Mouse (Mus musculus) frontal cortex, postnatal 25 days (tissue): Measurements from ENCODE around the gene Fars2.
A peak's percentile ranks its signal among the peaks of the same experiment; 100 is the strongest.

Experiments
- DNase-seq, 2 experiments: peaks; one replicate each; pipeline ENCODE4 v3.0.0; 2022; ENCODE audit warnings: low spot score in 2 of 2

Gene Fars2

DNA sequence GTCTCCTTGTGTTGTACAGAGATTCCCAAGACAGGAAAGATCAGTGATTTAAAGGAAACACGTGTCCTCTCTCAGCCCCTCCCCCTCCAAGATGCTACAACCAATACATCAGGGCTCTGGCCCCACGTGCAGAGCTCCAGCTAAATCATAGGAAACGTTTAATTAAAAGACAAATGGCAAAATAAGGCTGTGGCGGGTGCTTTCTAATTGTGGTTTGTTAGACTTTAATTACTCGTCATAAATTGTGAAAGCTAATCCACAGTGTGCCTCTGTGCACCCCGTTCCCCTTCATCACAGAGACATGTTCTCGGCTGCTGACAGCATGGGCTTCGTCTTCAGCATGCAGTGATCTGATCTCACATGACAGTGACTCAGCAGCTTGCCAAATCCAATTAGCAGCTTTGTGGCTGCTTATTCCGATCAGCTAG lies 400.9 kb downstream of the Fars2 start:
- no peak for DNase-seq

DNA sequence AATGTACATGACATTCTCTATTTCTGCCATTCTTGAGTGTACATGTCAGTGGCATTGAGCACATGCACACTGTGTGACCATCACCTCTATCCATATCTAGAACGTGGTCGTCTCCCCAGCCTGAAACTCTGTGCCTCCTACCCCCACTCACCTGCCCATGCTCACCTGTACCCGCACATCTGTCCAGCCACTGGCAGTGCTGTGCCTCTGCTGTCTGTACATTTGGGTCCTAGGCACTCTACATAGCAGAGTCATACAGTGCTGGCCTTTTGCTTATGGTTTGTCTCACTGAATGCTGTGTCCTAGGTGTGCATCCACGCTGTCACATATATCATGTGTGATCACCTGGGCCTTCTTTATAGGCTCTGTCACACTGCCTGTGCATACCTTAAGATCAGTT lies 410.5 kb downstream of the Fars2 start:
- no peak for DNase-seq

DNA sequence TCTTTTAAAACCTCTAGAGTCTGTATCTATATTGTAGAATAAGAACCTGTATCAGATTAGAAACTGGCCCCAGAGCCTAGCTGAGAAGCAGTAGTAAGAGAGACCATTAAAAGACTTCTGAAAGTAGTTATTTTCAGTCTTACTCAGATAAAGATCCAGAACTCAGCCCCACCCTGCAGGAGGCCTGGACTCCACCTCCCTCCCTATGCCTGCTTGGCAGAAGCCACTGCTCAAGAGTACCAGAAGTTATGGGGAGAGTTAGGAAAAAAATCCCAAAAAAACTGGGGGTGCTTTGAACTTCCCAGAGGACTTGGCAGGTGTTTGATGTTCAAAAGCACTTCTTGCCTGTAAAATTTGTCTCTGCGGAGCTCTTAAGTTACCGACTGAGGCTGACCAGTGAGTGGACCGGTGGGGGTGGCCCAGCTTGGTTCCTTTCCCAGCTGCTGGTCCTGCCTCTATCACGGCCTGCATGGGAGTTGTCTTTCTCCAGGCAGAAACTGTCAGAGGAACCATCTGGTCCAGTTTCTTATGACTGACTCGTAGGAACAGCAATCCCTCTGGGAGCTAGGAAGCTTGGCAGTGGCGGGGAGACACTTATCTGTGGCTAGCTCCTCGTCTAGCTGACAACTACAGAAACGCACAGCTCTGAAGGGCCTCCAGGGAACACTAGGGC lies 411.1 kb downstream of the Fars2 start:
- DNase-seq, result no peak

DNA sequence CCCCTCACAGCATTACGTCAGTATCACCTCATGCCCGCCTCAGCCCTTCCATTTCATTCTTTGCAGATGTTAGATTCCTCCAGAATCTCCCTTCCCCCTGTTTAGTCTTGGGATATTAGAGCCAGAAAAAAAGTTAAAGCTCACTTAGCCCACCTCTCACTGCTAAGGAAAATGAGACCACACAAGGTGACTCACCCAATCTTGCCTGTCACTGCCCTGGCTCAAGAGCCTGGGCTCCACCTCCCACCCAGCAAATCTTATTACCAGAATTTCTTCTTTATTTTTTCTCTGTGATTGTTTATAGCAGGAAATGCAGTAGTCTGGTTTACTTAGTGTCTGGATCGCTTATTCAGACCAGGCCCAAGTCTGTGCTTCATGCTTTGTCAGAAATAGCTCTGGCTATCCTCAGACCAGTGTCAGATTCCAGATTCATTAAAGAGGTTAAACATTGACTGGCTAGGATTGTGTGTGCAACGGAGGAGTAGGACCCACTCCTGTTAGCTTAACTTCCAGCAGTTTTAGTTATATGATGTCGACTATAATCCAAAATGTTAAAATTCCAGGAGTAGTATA lies 412.3 kb downstream of the Fars2 start:
- no peak for DNase-seq

DNA sequence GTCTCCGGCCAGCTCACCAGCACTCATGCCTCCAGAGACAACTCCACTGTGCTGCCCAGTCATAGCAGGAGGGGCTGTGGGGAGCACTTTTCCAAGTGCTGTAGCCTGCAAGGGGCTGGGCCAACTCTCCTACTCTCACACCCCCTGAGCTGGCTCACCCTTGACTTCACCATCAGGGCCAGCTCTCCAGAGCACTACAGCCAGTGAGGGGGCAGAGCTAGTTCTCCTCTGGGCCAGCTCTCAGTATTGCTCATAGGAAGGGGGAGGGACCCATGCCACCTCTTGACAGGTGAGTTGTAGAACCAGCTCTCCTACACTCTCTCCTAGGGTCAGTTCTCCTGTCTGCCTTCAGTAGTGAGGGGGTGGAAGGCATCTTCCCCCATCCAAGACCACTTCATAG lies 413.6 kb downstream of the Fars2 start:
- DNase-seq, result no peak

DNA sequence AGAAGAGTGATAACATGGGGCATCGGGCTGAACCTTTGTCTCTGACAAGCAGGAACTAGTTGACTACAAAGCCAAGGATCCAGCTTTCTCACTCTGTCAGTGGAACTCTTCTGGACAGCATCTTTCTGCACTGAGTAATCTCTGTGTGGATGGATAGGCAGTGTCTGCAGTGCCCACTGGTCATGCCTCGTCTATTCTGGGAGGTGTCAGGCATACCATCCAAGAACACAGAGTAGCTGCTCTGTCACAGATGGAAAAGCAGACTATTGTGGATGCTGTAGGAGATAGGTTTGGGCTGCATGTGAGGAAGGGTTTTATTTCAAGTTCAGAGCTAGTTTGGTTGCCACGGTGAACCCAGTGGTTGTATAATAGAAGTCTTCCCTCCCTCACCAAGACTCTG lies 414.7 kb downstream of the Fars2 start:
- DNase-seq, result no peak

DNA sequence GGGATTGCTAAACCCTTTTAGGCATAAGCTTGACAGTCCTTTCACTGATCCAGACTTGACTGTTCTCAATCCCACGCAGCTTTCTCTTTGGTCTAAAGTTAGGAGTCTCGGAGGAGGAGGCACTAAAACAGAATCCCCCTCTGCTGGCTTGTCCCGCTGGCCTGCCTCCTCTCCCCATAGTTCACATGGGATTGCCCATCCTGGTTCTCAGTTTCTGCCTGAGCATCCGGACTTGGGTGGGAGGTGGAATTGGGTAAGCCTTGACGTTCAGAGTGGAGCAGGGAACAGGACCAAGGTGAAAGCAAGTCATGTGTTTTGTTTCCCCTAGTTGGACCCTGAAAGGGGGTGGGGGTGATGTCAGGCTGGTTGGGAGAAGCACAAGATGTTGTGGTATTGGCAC lies 415.9 kb downstream of the Fars2 start:
- no peak for DNase-seq

DNA sequence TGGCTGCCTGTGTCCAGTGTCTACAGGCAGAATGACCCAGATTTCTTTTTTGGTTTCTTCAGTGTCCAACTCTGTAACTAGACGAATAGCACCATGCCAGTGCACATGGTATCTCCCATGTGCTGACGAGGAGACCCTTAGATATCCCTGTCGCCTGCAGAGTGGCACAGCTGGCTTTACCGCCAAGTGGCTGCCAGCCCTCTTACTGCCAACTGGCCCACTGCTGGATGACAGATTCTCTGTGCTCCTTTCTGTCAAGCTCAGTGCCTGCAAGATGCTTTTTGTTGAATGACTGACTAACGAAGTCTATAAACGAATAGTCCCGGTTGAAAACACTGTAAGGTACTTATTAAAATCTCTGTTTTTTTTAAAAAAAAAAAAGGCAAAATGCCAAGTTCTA lies 416.3 kb downstream of the Fars2 start:
- no peak for DNase-seq

DNA sequence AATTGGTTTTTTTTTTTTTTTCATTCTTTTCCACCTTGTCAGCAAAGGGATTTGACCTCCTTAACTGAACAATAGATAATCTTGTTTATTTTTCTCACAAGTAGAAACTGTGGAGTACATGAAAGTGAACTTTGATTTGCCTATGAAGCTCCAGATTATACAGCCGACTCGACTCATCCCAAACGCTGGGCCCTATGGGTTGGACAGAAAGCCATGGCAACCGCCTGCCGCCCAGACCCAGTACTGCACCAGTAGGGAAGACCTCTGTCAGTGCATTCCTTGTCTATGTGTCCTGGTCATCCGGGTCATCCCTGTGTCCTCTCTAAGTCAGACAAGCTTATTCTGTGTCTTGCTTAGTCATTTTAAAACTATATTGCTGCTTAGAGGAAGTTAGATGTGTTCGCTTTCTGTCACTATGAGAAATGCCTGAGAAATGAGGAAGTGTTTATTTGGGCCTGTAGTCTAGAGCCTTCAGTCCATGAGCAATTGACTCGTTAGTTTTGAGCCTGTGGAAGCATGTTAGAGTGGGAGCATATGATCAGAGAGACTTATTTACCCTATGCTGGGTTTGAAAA lies 416.8 kb downstream of the Fars2 start:
- no peak for DNase-seq

DNA sequence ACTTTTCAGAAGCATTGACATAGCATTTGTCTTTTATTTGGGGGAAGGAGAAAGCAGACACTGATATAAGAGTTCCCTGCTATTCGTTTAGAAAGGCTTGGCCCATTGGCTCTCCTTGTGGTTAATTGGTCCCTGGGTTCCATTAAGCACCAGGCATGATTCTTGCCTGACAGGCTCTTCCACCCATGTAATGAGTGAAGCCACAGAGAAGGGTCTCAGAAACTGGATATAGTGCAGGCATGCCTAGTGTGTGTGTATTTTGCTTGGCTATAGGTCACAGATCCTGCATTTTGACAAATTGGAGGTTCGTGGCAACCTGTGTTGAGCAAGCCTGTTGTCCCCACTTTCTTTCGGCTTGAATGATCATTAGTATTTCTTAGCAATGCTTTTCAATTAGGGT lies 420.4 kb downstream of the Fars2 start:
- DNase-seq, result no peak

DNA sequence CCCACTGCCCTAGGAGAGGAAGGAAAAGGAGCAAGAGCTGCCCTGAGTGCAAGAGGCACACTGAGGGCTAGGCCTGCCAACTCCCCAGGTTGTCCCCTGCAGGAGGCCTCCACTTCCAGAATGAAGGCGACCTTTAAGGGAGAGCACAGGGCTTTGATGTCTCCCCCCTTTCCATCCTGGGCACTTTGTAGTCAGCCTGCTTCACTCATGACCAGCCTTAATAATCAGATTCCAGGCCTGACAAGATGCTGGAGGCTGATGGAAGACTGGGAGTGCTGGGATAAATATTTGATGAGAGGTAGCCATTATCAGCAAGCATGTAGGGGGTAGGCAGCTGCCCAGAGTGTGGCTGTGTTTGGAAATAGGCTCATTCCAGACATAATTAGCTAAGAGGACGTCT lies 421.2 kb downstream of the Fars2 start:
- no peak for DNase-seq

DNA sequence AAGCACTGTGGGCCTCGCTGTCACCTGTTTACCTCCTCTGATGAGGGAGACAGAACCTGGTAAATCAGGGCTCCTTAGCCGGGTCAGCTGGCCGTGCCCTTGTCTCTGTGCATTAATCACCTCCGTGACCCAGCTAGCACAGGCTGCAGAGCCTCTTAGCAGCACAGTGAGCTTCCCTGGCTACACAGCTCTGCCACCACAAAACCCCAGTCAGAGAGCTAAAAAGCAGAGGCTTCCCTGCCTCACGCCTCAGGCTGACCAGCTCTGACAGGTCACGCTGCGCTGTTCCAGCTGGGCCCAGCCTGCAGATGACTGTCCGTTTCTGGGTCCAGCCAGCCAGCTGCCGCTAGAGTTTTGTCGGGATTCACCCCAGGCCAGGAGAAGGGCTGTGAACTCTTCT lies 423.0 kb downstream of the Fars2 start:
- no peak for DNase-seq

DNA sequence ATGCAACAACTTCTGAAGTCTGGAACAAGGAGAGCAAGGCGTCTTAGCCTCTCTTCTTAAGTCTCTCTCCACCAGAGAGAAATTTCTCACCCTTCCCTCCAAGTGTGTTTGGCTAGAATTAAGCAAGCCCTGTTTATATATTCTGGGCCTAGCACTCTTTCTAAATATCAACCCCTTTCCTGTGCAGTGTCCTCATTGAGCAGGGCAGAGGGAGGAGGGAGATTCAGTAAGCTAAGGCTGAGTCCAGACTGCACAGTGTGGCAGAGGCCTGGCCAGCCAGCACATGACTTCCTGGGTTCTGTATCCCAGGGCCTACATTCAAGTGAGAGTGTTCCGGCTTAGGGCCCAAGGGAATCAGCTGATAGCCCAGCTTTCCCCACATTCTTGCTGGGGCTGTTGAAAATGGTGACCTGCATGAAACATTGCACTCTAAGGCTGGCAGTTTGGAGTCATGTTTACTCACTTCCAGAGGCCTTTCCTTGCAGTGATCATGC lies 424.1 kb downstream of the Fars2 start:
- DNase-seq, result no peak

DNA sequence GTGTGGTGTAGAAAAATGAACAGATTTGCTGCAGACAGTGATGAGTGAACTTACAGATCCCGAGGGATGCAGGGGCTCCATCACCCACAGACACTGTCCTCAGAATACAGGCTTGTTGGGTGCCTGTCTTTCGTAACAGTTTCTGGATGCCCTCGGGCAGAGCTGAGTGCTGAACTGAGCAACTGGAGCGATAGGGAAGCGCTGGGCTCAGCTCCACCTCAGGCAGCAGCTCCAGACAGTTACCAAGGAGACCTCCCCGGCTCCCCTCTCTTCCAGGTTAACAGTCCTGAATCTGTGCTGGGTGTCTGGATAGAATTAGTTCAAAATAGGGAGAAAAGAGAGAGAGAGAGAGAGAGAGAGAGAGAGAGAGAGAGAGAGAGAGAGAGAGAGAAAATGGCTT lies 433.5 kb downstream of the Fars2 start:
- no peak for DNase-seq

DNA sequence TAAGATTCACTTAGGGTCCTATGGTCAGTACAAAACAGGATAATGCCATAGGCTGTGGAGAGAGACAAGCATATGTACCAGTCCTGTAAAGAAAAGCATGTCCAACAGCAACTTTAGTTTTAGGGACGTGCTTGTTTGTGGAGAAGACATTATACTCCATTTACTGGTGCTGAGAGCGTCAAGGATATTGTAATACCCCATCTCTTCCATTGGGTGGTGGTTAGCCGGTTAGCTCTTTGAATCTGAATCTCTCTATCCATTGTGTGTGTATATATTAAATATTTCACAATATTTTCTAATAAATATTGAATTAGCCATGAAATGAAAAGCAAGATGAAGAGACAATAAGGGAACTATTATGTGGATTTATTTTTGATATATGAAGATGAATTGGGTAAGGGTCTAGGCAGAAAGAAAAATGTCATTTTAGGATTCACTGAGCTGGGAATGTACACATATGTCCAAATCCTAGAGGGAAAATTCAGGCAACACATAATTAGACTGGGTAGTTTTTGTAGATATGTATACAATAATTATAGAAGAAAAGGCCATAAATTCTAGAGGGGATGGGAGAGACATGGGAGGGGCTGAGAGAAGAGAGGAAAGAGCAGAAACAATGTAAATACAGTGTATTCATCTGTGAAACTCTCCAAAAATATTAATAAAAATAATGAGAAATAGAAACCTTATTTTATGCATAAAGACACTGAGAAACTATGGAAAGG lies 435.5 kb downstream of the Fars2 start:
- no peak for DNase-seq

DNA sequence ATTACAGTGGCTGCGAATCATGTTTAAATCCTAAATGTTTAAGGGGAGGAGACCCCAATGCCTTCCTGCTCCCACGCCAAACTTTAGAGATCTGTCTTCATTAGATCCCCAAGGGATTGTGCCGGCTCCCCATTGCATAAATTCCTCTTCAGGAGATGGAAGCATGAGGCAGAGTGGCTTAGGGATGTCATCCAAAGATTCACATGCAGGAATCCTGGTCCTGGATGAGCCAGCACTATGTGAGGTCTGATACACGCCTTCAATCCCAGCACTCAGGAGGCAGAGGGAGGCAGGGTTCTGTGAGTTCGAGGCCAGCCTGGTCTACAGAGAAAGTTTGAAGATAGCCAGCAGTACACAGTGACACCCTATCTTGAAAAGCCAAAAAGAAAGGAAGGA lies 436.0 kb downstream of the Fars2 start:
- DNase-seq, result no peak

DNA sequence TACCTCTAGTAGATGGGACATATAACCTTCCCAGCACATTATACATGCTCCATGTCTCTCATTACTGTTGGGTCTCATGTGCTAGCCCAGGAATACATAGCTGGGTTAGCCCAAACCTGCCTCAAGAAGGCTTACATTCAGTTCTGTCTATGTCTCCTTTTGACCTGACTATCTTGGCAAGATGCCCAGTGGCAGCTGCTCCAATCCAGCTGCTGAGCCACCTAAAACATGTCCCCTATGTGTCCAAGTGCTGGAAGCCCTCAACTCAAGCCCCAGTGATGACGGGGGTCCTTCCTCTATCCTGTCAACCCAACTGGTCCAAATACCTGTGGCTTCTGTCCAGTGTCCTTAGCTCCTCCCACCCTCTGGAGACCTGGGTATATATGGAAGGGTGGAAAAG lies 437.5 kb downstream of the Fars2 start:
- DNase-seq, result no peak

DNA sequence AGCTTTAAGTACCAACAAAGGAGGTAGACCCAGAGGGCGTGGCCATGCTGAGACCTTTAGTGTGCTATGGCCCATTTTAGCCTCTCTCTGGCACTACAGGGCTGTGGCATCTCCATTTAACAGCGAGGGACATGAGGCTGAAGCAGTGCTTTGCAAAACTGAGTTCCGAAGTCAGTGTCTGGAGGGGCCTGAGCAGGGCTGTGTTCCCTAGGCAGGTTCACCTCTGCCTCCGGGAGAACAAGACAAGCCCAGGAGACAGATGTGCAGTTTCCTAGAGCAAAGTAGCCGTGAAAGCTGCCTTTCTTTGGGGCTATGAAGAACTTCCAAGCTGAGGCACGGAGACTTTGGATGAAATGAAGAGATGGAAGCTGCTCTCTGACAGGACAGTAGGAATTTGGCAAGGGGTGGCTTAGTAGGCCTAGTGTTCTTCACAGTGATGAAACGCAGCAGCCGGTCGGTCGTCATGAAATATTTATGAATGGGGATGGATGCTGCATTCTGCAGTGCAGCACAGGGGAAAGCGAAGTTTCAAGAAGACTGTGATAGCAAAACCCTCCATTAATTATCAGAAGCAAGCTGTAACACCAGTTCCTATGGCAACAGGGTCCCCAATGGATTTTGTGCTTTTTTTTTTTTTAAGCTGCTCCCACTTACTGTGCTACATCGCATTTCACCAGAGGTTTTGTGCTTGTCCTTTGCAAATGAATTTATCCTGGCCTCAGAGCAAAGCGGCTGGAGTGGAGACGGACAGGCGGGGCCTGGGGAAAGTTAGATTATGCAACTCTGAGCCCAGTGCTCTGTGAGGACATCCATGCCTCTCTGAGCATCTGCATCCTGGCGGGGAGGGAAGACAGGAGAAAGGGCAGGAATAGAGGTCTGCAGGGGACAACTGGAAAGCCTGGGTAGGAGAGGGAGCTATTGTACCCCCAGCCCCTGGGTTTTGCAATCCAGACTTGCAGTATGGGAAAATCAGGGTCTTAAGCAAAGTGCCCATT lies 445.5 kb downstream of the Fars2 start:
- DNase-seq, result no peak

DNA sequence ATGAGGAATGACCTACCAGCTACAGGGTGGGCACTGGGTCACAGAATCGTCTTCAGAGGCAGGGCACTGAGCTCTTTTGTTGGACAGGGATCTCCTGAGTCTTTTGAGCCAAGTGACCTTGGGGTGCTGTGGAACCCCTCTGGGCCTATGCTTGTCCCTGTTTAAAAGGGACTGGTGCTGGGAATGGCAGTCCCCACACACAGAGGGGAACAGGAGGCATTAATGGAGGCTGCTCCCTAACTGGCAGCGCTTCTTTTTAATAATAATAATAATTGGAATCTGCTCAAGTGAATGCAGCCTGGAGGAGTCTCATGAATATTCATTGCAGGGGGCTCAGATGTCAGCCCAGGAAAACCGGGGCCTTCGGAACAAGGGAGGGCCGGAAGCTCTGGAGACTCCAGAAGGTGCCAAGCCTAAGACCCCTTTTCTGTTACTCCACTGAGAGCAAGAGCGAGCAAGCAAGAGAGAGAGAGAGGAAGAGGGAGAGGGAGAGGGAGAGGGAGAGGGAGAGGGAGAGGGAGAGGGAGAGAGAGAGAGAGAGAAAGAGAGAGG lies 447.6 kb downstream of the Fars2 start:
- DNase-seq, result no peak

DNA sequence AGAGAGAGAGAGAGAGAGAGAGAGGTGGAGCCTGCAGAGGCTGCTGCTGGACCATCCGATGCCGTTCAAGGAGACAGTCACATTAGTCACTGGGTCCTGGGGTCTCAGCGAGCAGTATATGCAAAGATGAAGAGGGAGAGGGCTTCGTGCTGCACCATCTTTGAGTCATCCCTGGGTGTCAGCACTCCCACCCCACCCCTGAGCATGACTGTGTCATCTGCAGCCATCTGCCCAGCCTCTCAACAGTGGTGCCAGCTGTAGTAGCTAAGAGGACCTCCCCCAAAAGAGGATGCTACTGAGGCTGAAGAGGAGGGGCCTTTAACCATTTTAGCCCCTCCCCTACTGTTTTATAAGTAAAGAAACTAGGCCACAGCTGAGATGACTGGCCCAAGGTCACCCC lies 459.6 kb downstream of the Fars2 start:
- DNase-seq, result peak in 1 of 2 experiments; percentile 28

DNA sequence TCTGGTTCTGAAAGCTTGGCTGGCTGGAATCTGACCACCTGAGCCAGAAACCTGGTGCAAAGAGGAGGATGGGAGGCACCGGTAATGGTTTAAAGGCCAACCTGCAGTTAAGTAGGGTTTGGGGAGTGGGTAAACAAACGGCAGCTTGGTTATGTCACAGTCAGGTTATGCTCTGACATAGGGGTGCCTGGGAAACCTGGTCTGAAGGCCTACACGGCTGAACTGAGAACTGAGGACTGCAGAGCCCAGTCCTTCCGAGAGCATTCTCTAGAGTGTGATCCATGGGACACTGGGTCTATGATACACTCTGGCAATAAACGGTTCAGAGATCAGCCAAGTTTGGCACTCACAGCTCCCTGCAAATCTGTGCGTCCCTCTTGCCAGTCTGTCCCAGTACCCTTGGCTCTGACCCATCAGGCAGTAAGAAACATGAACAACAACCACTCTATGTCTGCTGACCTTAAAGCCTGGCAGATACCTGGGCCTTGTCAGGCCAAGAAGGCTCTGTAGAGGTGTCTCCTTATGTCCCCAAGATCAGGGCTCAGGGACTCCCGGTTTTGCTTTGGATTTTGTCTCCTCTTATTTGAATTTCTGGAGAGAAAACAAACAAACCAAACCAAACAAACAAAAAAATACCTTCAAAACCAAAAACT lies 460.8 kb downstream of the Fars2 start:
- DNase-seq, result no peak
